Mouse (Mus musculus) heart, embryonic 11.5 days (tissue): ENCODE measurements at regions not wholly inside any gene's neighbourhood (a gene's known extent, or its start where the extent isn't known, plus 50 kb on each side); places are given as distances from the start of the nearest gene placed in this dataset.

Experiments
- ATAC-seq: fragments of 200-750 bp; cut with Nextera tagmentation; replicated peaks from 2 replicates; pipeline ENCODE4 v1.8.0; 2017; ENCODE audit warnings: moderate library complexity; ENCODE audit not compliant: insufficient number of reproducible peaks, low FRiP score, low TSS enrichment
- H3K27ac ChIP-seq: fragments of 300-500 bp; sonication (generic); 2 replicates; pipeline ENCODE4 v1.5.1; 2014; ENCODE audit warnings: mild to moderate bottlenecking, low read depth, low read length
- H3K27me3 ChIP-seq: fragments of 300-500 bp; sonication (generic); 2 replicates; pipeline ENCODE4 v1.6.1; 2014; ENCODE audit warnings: mild to moderate bottlenecking, low read length, mixed read lengths; ENCODE audit not compliant: control insufficient read depth, insufficient read depth
- H3K36me3 ChIP-seq: fragments of 300-500 bp; sonication (generic); 2 replicates; pipeline ENCODE4 v1.6.1; 2014; ENCODE audit warnings: mild to moderate bottlenecking, low read length, moderate library complexity, mixed read lengths; ENCODE audit not compliant: control insufficient read depth, insufficient read depth
- H3K4me1 ChIP-seq: fragments of 300-500 bp; sonication (generic); 2 replicates; pipeline ENCODE4 v1.6.1; 2014; ENCODE audit warnings: low read length; ENCODE audit not compliant: control insufficient read depth, insufficient read depth
- H3K4me2 ChIP-seq: fragments of 300-500 bp; sonication (generic); 2 replicates; pipeline ENCODE4 v1.6.1; 2014; ENCODE audit warnings: mild to moderate bottlenecking, moderate library complexity
- H3K4me3 ChIP-seq: fragments of 300-500 bp; sonication (generic); 2 replicates; pipeline ENCODE4 v1.5.1; 2014; ENCODE audit warnings: low read depth, low read length
- H3K9ac ChIP-seq: fragments of 300-500 bp; sonication (generic); 2 replicates; pipeline ENCODE4 v1.6.1; 2014; ENCODE audit warnings: mild to moderate bottlenecking, low read depth, low read length, moderate library complexity
- H3K9me3 ChIP-seq: fragments of 300-500 bp; sonication (generic); replicated peaks from 2 replicates; pipeline ENCODE4 v1.6.1; 2016; ENCODE audit warnings: low read length; ENCODE audit not compliant: control insufficient read depth
- WGBS: fragments of 180-500 bp; shearing (Covaris S2); extraction: QIAGEN DNeasy Blood & Tissue Kit; methylation state at CpG from one replicate; pipeline ENCODE4 v1.1.7; 2014; ENCODE audit not compliant: insufficient replicate concordance; 5-methylcytosine and 5-hydroxymethylcytosine counted together

- Histone ChIP-seq H3K4me2 (no peak overlapping the region), H3K4me1 (peaks cover 6% of the 10 kb centered on the region), H3K9ac (no peak overlapping the region), H3K27ac (no peak overlapping the region), H3K27me3 (no peaks in the 10 kb centered on the region), H3K36me3 (no peaks in the 10 kb centered on the region), H3K4me3 (no peak overlapping the region), H3K9me3 (no peaks in the 10 kb centered on the region)
- no peak for ATAC-seq
- WGBS: 83% methylated on average over 5 of the region's 5 CpGs
Observed at GRCm38 (mm10) chr8:103485441-103485840, 616.0 kb upstream of the Cdh5 start.

- ATAC-seq: no peak
- H3K9me3 ChIP-seq: no peaks in the 10 kb centered on the region
- no peaks in the 10 kb centered on the region; the same call in 1 of the 2 replicates for H3K27me3 ChIP-seq
- H3K4me2 ChIP-seq: no peak overlapping the region
- H3K4me3 ChIP-seq: no peak overlapping the region
- no peak overlapping the region for H3K9ac ChIP-seq
- no peak overlapping the region for H3K27ac ChIP-seq
- WGBS: 67% methylated on average over 3 of the region's 3 CpGs
- no peaks in the 10 kb centered on the region for H3K4me1 ChIP-seq
- no peaks in the 10 kb centered on the region for H3K36me3 ChIP-seq
Observed at GRCm38 (mm10) chr8:103489411-103489810, 612.0 kb upstream of the Cdh5 start.

GRCm38 (mm10) chr8:103492914-103493517 is 608.4 kb upstream of the Cdh5 start:
- Histone ChIP-seq H3K4me1 (no peaks in the 10 kb centered on the region), H3K9me3 (no peaks in the 10 kb centered on the region), H3K9ac (no peak overlapping the region), H3K4me2 (no peak overlapping the region), H3K27ac (no peak overlapping the region), H3K36me3 (no peaks in the 10 kb centered on the region), H3K27me3 (no peaks in the 10 kb centered on the region; the same call in 1 of the 2 replicates), H3K4me3 (no peak overlapping the region)
- WGBS: 49% methylated on average over 7 of the region's 7 CpGs
- no peak for ATAC-seq

- H3K9ac ChIP-seq: no peak overlapping the region
- ATAC-seq: no peak
- no peaks in the 10 kb centered on the region for H3K36me3 ChIP-seq
- no peak overlapping the region for H3K4me2 ChIP-seq
- WGBS: 72% methylated on average over 4 of the region's 4 CpGs
- H3K27ac ChIP-seq: no peak overlapping the region
- H3K4me3 ChIP-seq: no peak overlapping the region
- H3K4me1 ChIP-seq: no peaks in the 10 kb centered on the region
- no peaks in the 10 kb centered on the region; the same call in 1 of the 2 replicates for H3K27me3 ChIP-seq
- no peaks in the 10 kb centered on the region for H3K9me3 ChIP-seq
Observed at GRCm38 (mm10) chr8:103493932-103494493, 607.4 kb upstream of the Cdh5 start.

GRCm38 (mm10) chr8:103494670-103495069 is 606.8 kb upstream of the Cdh5 start:
- no peak overlapping the region for H3K27ac ChIP-seq
- no peak overlapping the region for H3K4me3 ChIP-seq
- no peak for ATAC-seq
- H3K9ac ChIP-seq: no peak overlapping the region
- no peaks in the 10 kb centered on the region for H3K36me3 ChIP-seq
- WGBS: 29% methylated on average over 1 of the region's 1 CpGs
- no peaks in the 10 kb centered on the region for H3K9me3 ChIP-seq
- H3K4me1 ChIP-seq: no peaks in the 10 kb centered on the region
- no peak overlapping the region for H3K4me2 ChIP-seq
- no peaks in the 10 kb centered on the region; the same call in 1 of the 2 replicates for H3K27me3 ChIP-seq

GRCm38 (mm10) chr8:103501328-103501727 is 600.1 kb upstream of the Cdh5 start:
- H3K4me1 ChIP-seq: peaks cover 3% of the 10 kb centered on the region; the same call in 1 of the 2 replicates
- H3K9ac ChIP-seq: no peak overlapping the region
- WGBS: 64% methylated on average over 2 of the region's 2 CpGs
- no peaks in the 10 kb centered on the region for H3K36me3 ChIP-seq
- H3K27me3 ChIP-seq: no peaks in the 10 kb centered on the region
- no peak overlapping the region for H3K4me3 ChIP-seq
- H3K27ac ChIP-seq: no peak overlapping the region
- no peak for ATAC-seq
- no peak overlapping the region for H3K4me2 ChIP-seq
- no peaks in the 10 kb centered on the region for H3K9me3 ChIP-seq

GRCm38 (mm10) chr8:103502991-103503767 is 598.2 kb upstream of the Cdh5 start:
- H3K4me3 ChIP-seq: no peak overlapping the region
- WGBS: 80% methylated on average over 9 of the region's 9 CpGs
- H3K27ac ChIP-seq: no peak overlapping the region
- H3K36me3 ChIP-seq: no peaks in the 10 kb centered on the region
- H3K27me3 ChIP-seq: no peaks in the 10 kb centered on the region
- no peak overlapping the region for H3K9ac ChIP-seq
- peaks cover 3% of the 10 kb centered on the region; the same call in 1 of the 2 replicates for H3K4me1 ChIP-seq
- ATAC-seq: no peak
- no peak overlapping the region for H3K4me2 ChIP-seq
- H3K9me3 ChIP-seq: no peaks in the 10 kb centered on the region

GRCm38 (mm10) chr8:103506334-103506733 is 595.1 kb upstream of the Cdh5 start:
- no peaks in the 10 kb centered on the region for H3K9me3 ChIP-seq
- no peak overlapping the region for H3K4me2 ChIP-seq
- no peak for ATAC-seq
- no peak overlapping the region for H3K27ac ChIP-seq
- H3K27me3 ChIP-seq: no peaks in the 10 kb centered on the region
- H3K4me1 ChIP-seq: peaks cover 3% of the 10 kb centered on the region; the same call in 1 of the 2 replicates
- H3K4me3 ChIP-seq: no peak overlapping the region
- H3K36me3 ChIP-seq: no peaks in the 10 kb centered on the region
- H3K9ac ChIP-seq: no peak overlapping the region
- WGBS: 39% methylated on average over 6 of the region's 6 CpGs
